Mouse (Mus musculus) MEL (cell line): ENCODE measurements around the gene Treml2. TPM values are rescaled to one million over a fixed set of nuclear protein-coding genes. Genes with fewer than 3 reads are reported as not detected.
A peak's percentile ranks its signal among the peaks of the same experiment; 100 is the strongest.

Experiments used
- DNase-seq: peaks from one replicate; pipeline ENCODE4 v3.0.0; 2011; ENCODE audit warnings: low read depth, low spot score
- H3K27ac ChIP-seq: 2 replicates; pipeline ENCODE4 v1.5.1; 2012; ENCODE audit warnings: low read depth, mild to moderate bottlenecking, control low read depth, low read length, moderate library complexity; ENCODE audit not compliant: control insufficient read depth
- H3K27me3 ChIP-seq, 2 experiments: fragments of 150-350 bp in 1 of 2; sonication (generic) in 1 of 2; 2 replicates each; pipeline ENCODE4 v1.6.1; 2012; ENCODE audit warnings: low read length in 2 of 2, mild to moderate bottlenecking in 2 of 2, improper control_type of control experiment in 1 of 2, moderate library complexity in 1 of 2; ENCODE audit not compliant: insufficient read depth in 2 of 2, control insufficient read depth in 1 of 2
- H3K36me3 ChIP-seq, 2 experiments: 2 replicates each; pipeline ENCODE4 v1.6.1; 2012 to 2014; ENCODE audit warnings: low read length in 2 of 2, improper control_type of control experiment in 1 of 2, inconsistent platforms in 1 of 2, mild to moderate bottlenecking in 1 of 2; ENCODE audit not compliant: insufficient read depth in 2 of 2, control insufficient read depth in 1 of 2
- H3K4me1 ChIP-seq, 2 experiments: fragments of 150-350 bp in 1 of 2; sonication (generic) in 1 of 2; 2 replicates each; pipeline ENCODE4 v1.6.1; 2012; ENCODE audit warnings: low read length in 2 of 2, improper control_type of control experiment in 1 of 2, mild to moderate bottlenecking in 1 of 2; ENCODE audit not compliant: insufficient read depth in 2 of 2, control insufficient read depth in 1 of 2
- H3K4me3 ChIP-seq, 2 experiments: fragments of 150-350 bp in 1 of 2; sonication (generic) in 1 of 2; 2 replicates each; pipeline ENCODE4 v1.5.1; 2012; ENCODE audit warnings: low read depth in 2 of 2, low read length in 2 of 2, mild to moderate bottlenecking in 2 of 2, moderate library complexity in 2 of 2, control low read depth in 1 of 2, improper control_type of control experiment in 1 of 2; ENCODE audit not compliant: control insufficient read depth in 1 of 2, insufficient read depth in 1 of 2
- H3K79me2 ChIP-seq: 2 replicates; pipeline ENCODE4 v1.6.1; 2012; ENCODE audit warnings: mild to moderate bottlenecking, low read length, moderate library complexity; ENCODE audit not compliant: control insufficient read depth, poor library complexity, insufficient read depth
- H3K9ac ChIP-seq: 2 replicates; pipeline ENCODE4 v1.6.1; 2012; ENCODE audit warnings: low read depth, mild to moderate bottlenecking, control low read depth, low read length, moderate library complexity; ENCODE audit not compliant: control insufficient read depth, poor library complexity, severe bottlenecking
- H3K9me3 ChIP-seq: fragments of 150-350 bp; sonication (generic); replicated peaks from 2 replicates; pipeline ENCODE4 v1.6.1; 2012; ENCODE audit warnings: mild to moderate bottlenecking, low read length, improper control_type of control experiment, moderate library complexity; ENCODE audit not compliant: insufficient read depth
- BHLHE40 ChIP-seq: IDR thresholded peaks from 2 replicates; pipeline ENCODE4 v1.6.1; 2012; ENCODE audit warnings: low read depth, mild to moderate bottlenecking, inconsistent platforms, low read length, improper control_type of control experiment, borderline replicate concordance
- CHD1 ChIP-seq: IDR thresholded peaks from 2 replicates; pipeline ENCODE4 v1.6.1; 2012; ENCODE audit warnings: low read depth, mild to moderate bottlenecking, inconsistent platforms, low read length, improper control_type of control experiment
- CHD2 ChIP-seq: IDR thresholded peaks from 2 replicates; pipeline ENCODE4 v1.6.1; 2011; ENCODE audit warnings: low read length, improper control_type of control experiment
- CTCF ChIP-seq, 3 experiments: IDR thresholded peaks in 2 of 3; conservative IDR thresholded peaks in 1 of 3; 2 replicates each; pipeline ENCODE4 v1.5.1; 2011 to 2012; ENCODE audit warnings: low read length in 3 of 3, low read depth in 2 of 3, mild to moderate bottlenecking in 2 of 3, improper control_type of control experiment in 1 of 3, inconsistent platforms in 1 of 3, mixed read lengths in 1 of 3, moderate library complexity in 1 of 3; ENCODE audit not compliant: control insufficient read depth in 1 of 3, insufficient read depth in 1 of 3, poor library complexity in 1 of 3, severe bottlenecking in 1 of 3
- E2F4 ChIP-seq: IDR thresholded peaks from 2 replicates; pipeline ENCODE4 v1.6.1; 2011; ENCODE audit warnings: low read depth, low read length, improper control_type of control experiment, borderline replicate concordance
- ELF1 ChIP-seq: IDR thresholded peaks from 2 replicates; pipeline ENCODE4 v1.6.1; 2014; ENCODE audit warnings: low read depth, mild to moderate bottlenecking, inconsistent platforms, low read length, improper control_type of control experiment, moderate library complexity
- EP300 ChIP-seq, 2 experiments: IDR thresholded peaks; 2 replicates each; pipeline ENCODE4 v1.6.1; 2011; ENCODE audit warnings: improper control_type of control experiment in 2 of 2, low read length in 2 of 2, low read depth in 1 of 2, mild to moderate bottlenecking in 1 of 2
- ETS1 ChIP-seq: IDR thresholded peaks from 2 replicates; pipeline ENCODE4 v1.6.1; 2012; ENCODE audit warnings: low read depth, mild to moderate bottlenecking, inconsistent platforms, low read length, improper control_type of control experiment, moderate library complexity
- GABPA ChIP-seq: IDR thresholded peaks from 2 replicates; pipeline ENCODE4 v1.6.1; 2012; ENCODE audit warnings: low read depth, mild to moderate bottlenecking, inconsistent platforms, low read length, improper control_type of control experiment, moderate library complexity
- GATA1 ChIP-seq: IDR thresholded peaks from 2 replicates; pipeline ENCODE4 v1.6.1; 2011; ENCODE audit warnings: low read depth, low read length, improper control_type of control experiment
- HCFC1 ChIP-seq: IDR thresholded peaks from 2 replicates; pipeline ENCODE4 v1.6.1; 2012; ENCODE audit warnings: low read depth, mild to moderate bottlenecking, inconsistent platforms, low read length, improper control_type of control experiment, moderate library complexity
- JUND ChIP-seq: IDR thresholded peaks from 2 replicates; pipeline ENCODE4 v1.6.1; 2011; ENCODE audit warnings: low read depth, mild to moderate bottlenecking, improper control_type of control experiment, low read length
- KAT2A ChIP-seq: conservative IDR thresholded peaks from 2 replicates; pipeline ENCODE4 v1.6.1; 2012; ENCODE audit warnings: low read depth, low read length, improper control_type of control experiment, inconsistent platforms
- MAFK ChIP-seq: IDR thresholded peaks from 2 replicates; pipeline ENCODE4 v1.6.1; 2011; ENCODE audit warnings: low read depth, mild to moderate bottlenecking, low read length, improper control_type of control experiment, borderline replicate concordance
- MAX ChIP-seq: IDR thresholded peaks from 2 replicates; pipeline ENCODE4 v1.6.1; 2011; ENCODE audit warnings: low read length, improper control_type of control experiment
- MAZ ChIP-seq: IDR thresholded peaks from 2 replicates; pipeline ENCODE4 v1.6.1; 2012; ENCODE audit warnings: low read depth, mild to moderate bottlenecking, inconsistent platforms, low read length, improper control_type of control experiment
- MEF2A ChIP-seq: IDR thresholded peaks from 2 replicates; pipeline ENCODE4 v1.6.1; 2014; ENCODE audit warnings: low read depth, mild to moderate bottlenecking, inconsistent platforms, low read length, improper control_type of control experiment; ENCODE audit not compliant: poor library complexity, insufficient replicate concordance, severe bottlenecking; ENCODE audit errors: extremely low read depth
- MXI1 ChIP-seq: IDR thresholded peaks from 2 replicates; pipeline ENCODE4 v1.6.1; 2011; ENCODE audit warnings: mild to moderate bottlenecking, low read depth, low read length, improper control_type of control experiment
- MYB ChIP-seq: IDR thresholded peaks from 2 replicates; pipeline ENCODE4 v1.6.1; 2011; ENCODE audit warnings: mild to moderate bottlenecking, low read depth, low read length, improper control_type of control experiment
- NRF1 ChIP-seq: IDR thresholded peaks from 2 replicates; pipeline ENCODE4 v1.6.1; 2014; ENCODE audit warnings: low read depth, mild to moderate bottlenecking, inconsistent platforms, low read length, improper control_type of control experiment, moderate library complexity; ENCODE audit not compliant: poor library complexity, insufficient read depth, severe bottlenecking
- POLR2A ChIP-seq, 2 experiments: IDR thresholded peaks; 2 replicates each; pipeline ENCODE4 v1.6.1; 2011 to 2012; ENCODE audit warnings: low read length in 2 of 2, mild to moderate bottlenecking in 2 of 2, control low read depth in 1 of 2, improper control_type of control experiment in 1 of 2, low read depth in 1 of 2, moderate library complexity in 1 of 2; ENCODE audit not compliant: control insufficient read depth in 1 of 2, insufficient read depth in 1 of 2, poor library complexity in 1 of 2
- POLR2AphosphoS2 ChIP-seq: IDR thresholded peaks from 2 replicates; pipeline ENCODE4 v1.6.1; 2011; ENCODE audit warnings: low read length, improper control_type of control experiment
- POLR2AphosphoS5 ChIP-seq: IDR thresholded peaks from 2 replicates; pipeline ENCODE4 v1.6.1; 2012; ENCODE audit warnings: low read depth, borderline replicate concordance, mild to moderate bottlenecking, inconsistent platforms, low read length, moderate library complexity, mixed read lengths
- RAD21 ChIP-seq: IDR thresholded peaks from 2 replicates; pipeline ENCODE4 v1.6.1; 2011; ENCODE audit warnings: mild to moderate bottlenecking, low read depth, low read length, improper control_type of control experiment
- RCOR1 ChIP-seq: IDR thresholded peaks from 2 replicates; pipeline ENCODE4 v1.6.1; 2012; ENCODE audit warnings: low read depth, mild to moderate bottlenecking, inconsistent platforms, low read length, improper control_type of control experiment
- SIN3A ChIP-seq: IDR thresholded peaks from 2 replicates; pipeline ENCODE4 v1.6.1; 2012; ENCODE audit warnings: low read length, improper control_type of control experiment, inconsistent platforms
- SMC3 ChIP-seq: IDR thresholded peaks from 2 replicates; pipeline ENCODE4 v1.6.1; 2011; ENCODE audit warnings: low read depth, low read length, improper control_type of control experiment
- TAL1 ChIP-seq: IDR thresholded peaks from 2 replicates; pipeline ENCODE4 v1.6.1; 2012; ENCODE audit warnings: mild to moderate bottlenecking, inconsistent platforms, low read length, moderate library complexity, mixed read lengths
- TBP ChIP-seq: IDR thresholded peaks from 2 replicates; pipeline ENCODE4 v1.8.0; 2011; ENCODE audit warnings: low read depth, low read length, improper control_type of control experiment
- TCF12 ChIP-seq: IDR thresholded peaks from 2 replicates; pipeline ENCODE4 v1.6.1; 2014; ENCODE audit warnings: low read depth, mild to moderate bottlenecking, inconsistent platforms, low read length, improper control_type of control experiment, moderate library complexity
- UBTF ChIP-seq: IDR thresholded peaks from 2 replicates; pipeline ENCODE4 v1.6.1; 2012; ENCODE audit warnings: low read depth, mild to moderate bottlenecking, inconsistent platforms, low read length, improper control_type of control experiment, moderate library complexity, borderline replicate concordance; ENCODE audit not compliant: insufficient read depth
- USF1 ChIP-seq: IDR thresholded peaks from 2 replicates; pipeline ENCODE4 v1.6.1; 2014; ENCODE audit warnings: low read depth, mild to moderate bottlenecking, inconsistent platforms, low read length, improper control_type of control experiment, moderate library complexity
- USF2 ChIP-seq, 2 experiments: IDR thresholded peaks; 2 replicates each; pipeline ENCODE4 v1.6.1; 2011 to 2012; ENCODE audit warnings: improper control_type of control experiment in 2 of 2, low read length in 2 of 2, borderline replicate concordance in 1 of 2, inconsistent platforms in 1 of 2, low read depth in 1 of 2, mild to moderate bottlenecking in 1 of 2; ENCODE audit not compliant: insufficient read depth in 1 of 2
- ZC3H11A ChIP-seq: IDR thresholded peaks from 2 replicates; pipeline ENCODE4 v1.6.1; 2012; ENCODE audit warnings: low read depth, mild to moderate bottlenecking, inconsistent platforms, low read length, improper control_type of control experiment
- ZKSCAN1 ChIP-seq: IDR thresholded peaks from 2 replicates; pipeline ENCODE4 v1.6.1; 2012; ENCODE audit warnings: low read depth, mild to moderate bottlenecking, inconsistent platforms, low read length, improper control_type of control experiment, moderate library complexity
- ZMIZ1 ChIP-seq: IDR thresholded peaks from 2 replicates; pipeline ENCODE4 v1.6.1; 2012; ENCODE audit warnings: low read depth, mild to moderate bottlenecking, inconsistent platforms, low read length, improper control_type of control experiment, moderate library complexity
- ZNF384 ChIP-seq: IDR thresholded peaks from 2 replicates; pipeline ENCODE4 v1.6.1; 2012; ENCODE audit warnings: low read depth, mild to moderate bottlenecking, inconsistent platforms, low read length, improper control_type of control experiment
- polyA plus RNA-seq, 2 experiments: library from polyadenylated mRNA; stranded (reverse) in 1 of 2; unstranded in 1 of 2; fragments of >175 nt in 1 of 2; fragments of >200 nt in 1 of 2; gene quantifications; 2 replicates each; pipeline versions ENCODE4 v1.2.1 to v1.2.4; 2012; ENCODE audit warnings: low replicate concordance in 2 of 2, low read depth in 1 of 2; ENCODE audit not compliant: insufficient read length in 2 of 2, insufficient read depth in 1 of 2, missing spikeins in 1 of 2
- total RNA-seq: library from RNA; depleted of rRNA; stranded (reverse); fragments of 300-350 nt; gene quantifications from 2 replicates; pipeline ENCODE4 v1.2.3, GENCODE M21; 2012

Gene Treml2
- total and polyA plus RNA-seq, 3 experiments, result 27.7 to 52.7 TPM; not detected in 1

DNA sequence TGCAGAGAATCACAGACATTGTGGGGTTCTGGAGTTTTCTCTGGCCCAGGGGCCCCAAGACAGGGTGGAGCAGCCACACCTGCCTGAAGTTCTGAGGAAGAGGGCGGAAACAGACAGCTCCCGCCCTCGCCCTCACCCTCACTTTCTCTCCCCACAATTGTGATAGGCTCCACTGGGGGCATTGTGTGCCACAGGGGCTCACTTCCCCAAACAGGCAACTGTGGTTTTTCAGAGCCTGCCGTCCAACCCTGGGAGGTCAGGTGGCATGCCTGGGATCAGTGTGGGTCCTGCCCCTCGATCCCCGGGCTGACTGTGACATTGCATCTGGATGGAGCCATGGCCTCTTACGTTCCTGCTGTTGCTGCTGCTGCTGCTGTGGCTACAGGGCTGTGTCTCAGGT is 901 bp downstream of the Treml2 start:
- H3K4me3 ChIP-seq, result peak overlapping the region; percentile 56 to 80
- no peaks in the 10 kb centered on the region for H3K27me3 ChIP-seq
- H3K9ac ChIP-seq, result peak overlapping the region; percentile 62
- peak overlapping the region; percentile 96 for H3K27ac ChIP-seq
- DNase-seq, result peak; percentile 80
- H3K79me2 ChIP-seq, result peaks cover 8% of the 10 kb centered on the region
- peaks cover 7 to 17% of the 10 kb centered on the region in 2 experiments for H3K4me1 ChIP-seq
- H3K9me3 ChIP-seq, result no peaks in the 10 kb centered on the region
- H3K36me3 ChIP-seq, result peaks cover 0 to 13% of the 10 kb centered on the region in 2 experiments; a peak in 3 of 4 replicates
- TF ChIP-seq ZNF384 (no peak), CTCF (IDR thresholded peaks at IDR 0.05 in 2 of 3, conservative IDR thresholded peaks at IDR 0.05 in 1 of 3; ENCODE audit: control insufficient read depth in 1 of 3, insufficient read depth in 1 of 3, low read depth in 2 of 3, low read length in 3 of 3, poor library complexity in 1 of 3, severe bottlenecking in 1 of 3) (peak in 1 of 3 experiments; percentile 3; a peak in 1 of 6 replicates), ELF1 (peak; percentile 66), TCF12 (peak; percentile 59), KAT2A (no peak), CHD2 (no peak), ZC3H11A (no peak), E2F4 (no peak), POLR2AphosphoS5 (no peak), SIN3A (peak; percentile 76), MYB (0 out of 2 replicates have a peak, but pooled peaks have one; percentile 9), USF1 (peak; percentile 57), MAX (0 out of 2 replicates have a peak, but pooled peaks have one; percentile 9), EP300 (IDR thresholded peaks at IDR 0.05; ENCODE audit: low read depth in 1 of 2, low read length in 2 of 2) (peak; percentile 40 to 54), GABPA (no peak), ZKSCAN1 (0 out of 2 replicates have a peak, but pooled peaks have one; percentile 4), POLR2A (IDR thresholded peaks at IDR 0.05; ENCODE audit: control insufficient read depth in 1 of 2, insufficient read depth in 1 of 2, low read depth in 1 of 2, low read length in 2 of 2, poor library complexity in 1 of 2) (peak in 1 of 2 experiments; percentile 51; a peak in 1 of 4 replicates), ETS1 (peak; percentile 59), NRF1 (no peak), MEF2A (no peak), HCFC1 (peak; percentile 26; the same call in 1 of the 2 replicates), POLR2AphosphoS2 (no peak), JUND (no peak), UBTF (no peak), SMC3 (no peak), MAZ (no peak), GATA1 (peak; percentile 2; the same call in 1 of the 2 replicates), BHLHE40 (0 out of 2 replicates have a peak, but pooled peaks have one; percentile 32), USF2 (IDR thresholded peaks at IDR 0.05; ENCODE audit: borderline replicate concordance in 1 of 2, insufficient read depth in 1 of 2, low read depth in 1 of 2, low read length in 2 of 2) (no peak; a peak in 1 of 4 replicates), MXI1 (no peak; the same call in none of the 2 replicates), TBP (no peak), RCOR1 (peak; percentile 47; the same call in 1 of the 2 replicates), RAD21 (no peak), TAL1 (no peak), CHD1 (no peak), MAFK (0 out of 2 replicates have a peak, but pooled peaks have one; percentile 11), ZMIZ1 (no peak; the same call in 1 of the 2 replicates)
